Mouse (Mus musculus) CH12.LX (cell line): ENCODE data around the gene Cd164l2.

Experiments
- CHD2 ChIP-seq: IDR thresholded peaks from 2 replicates; pipeline ENCODE4 v1.6.1; 2011; ENCODE audit warnings: low read length, improper control_type of control experiment
- CTCF ChIP-seq, 2 experiments: IDR thresholded peaks in 1 of 2; conservative IDR thresholded peaks in 1 of 2; 2 replicates each; pipeline ENCODE4 v1.5.1; 2011 to 2012; ENCODE audit warnings: low read depth in 2 of 2, low read length in 2 of 2, improper control_type of control experiment in 1 of 2, inconsistent platforms in 1 of 2, mild to moderate bottlenecking in 1 of 2, moderate library complexity in 1 of 2
- ELF1 ChIP-seq: IDR thresholded peaks from 2 replicates; pipeline ENCODE4 v1.6.1; 2014; ENCODE audit warnings: low read depth, mild to moderate bottlenecking, inconsistent platforms, low read length, improper control_type of control experiment
- EP300 ChIP-seq: IDR thresholded peaks from 2 replicates; pipeline ENCODE4 v1.6.1; 2011; ENCODE audit warnings: low read length, improper control_type of control experiment
- KAT2A ChIP-seq: IDR thresholded peaks from 2 replicates; pipeline ENCODE4 v1.6.1; 2012; ENCODE audit warnings: low read length, improper control_type of control experiment, inconsistent platforms; ENCODE audit not compliant: insufficient replicate concordance
- MAX ChIP-seq: IDR thresholded peaks from 2 replicates; pipeline ENCODE4 v1.6.1; 2011; ENCODE audit warnings: low read length, improper control_type of control experiment
- MYC ChIP-seq: IDR thresholded peaks from 2 replicates; pipeline ENCODE4 v1.6.1; 2011; ENCODE audit warnings: low read depth, mild to moderate bottlenecking, improper control_type of control experiment, low read length
- POLR2A ChIP-seq: IDR thresholded peaks from 2 replicates; pipeline ENCODE4 v1.6.1; 2011; ENCODE audit warnings: low read depth, mild to moderate bottlenecking, improper control_type of control experiment, low read length
- SIN3A ChIP-seq: IDR thresholded peaks from 2 replicates; pipeline ENCODE4 v1.6.1; 2012; ENCODE audit warnings: low read length, improper control_type of control experiment, inconsistent platforms
- TCF12 ChIP-seq: IDR thresholded peaks from 2 replicates; pipeline ENCODE4 v1.6.1; 2014; ENCODE audit warnings: low read depth, mild to moderate bottlenecking, inconsistent platforms, low read length, improper control_type of control experiment
- UBTF ChIP-seq: IDR thresholded peaks from 2 replicates; pipeline ENCODE4 v1.6.1; 2012; ENCODE audit warnings: low read depth, mild to moderate bottlenecking, inconsistent platforms, low read length, improper control_type of control experiment, moderate library complexity
- ZC3H11A ChIP-seq: IDR thresholded peaks from 2 replicates; pipeline ENCODE4 v1.6.1; 2012; ENCODE audit warnings: low read depth, mild to moderate bottlenecking, inconsistent platforms, low read length, improper control_type of control experiment
- ZNF384 ChIP-seq: IDR thresholded peaks from 2 replicates; pipeline ENCODE4 v1.6.1; 2012; ENCODE audit warnings: low read depth, low read length, improper control_type of control experiment, inconsistent platforms

DNA sequence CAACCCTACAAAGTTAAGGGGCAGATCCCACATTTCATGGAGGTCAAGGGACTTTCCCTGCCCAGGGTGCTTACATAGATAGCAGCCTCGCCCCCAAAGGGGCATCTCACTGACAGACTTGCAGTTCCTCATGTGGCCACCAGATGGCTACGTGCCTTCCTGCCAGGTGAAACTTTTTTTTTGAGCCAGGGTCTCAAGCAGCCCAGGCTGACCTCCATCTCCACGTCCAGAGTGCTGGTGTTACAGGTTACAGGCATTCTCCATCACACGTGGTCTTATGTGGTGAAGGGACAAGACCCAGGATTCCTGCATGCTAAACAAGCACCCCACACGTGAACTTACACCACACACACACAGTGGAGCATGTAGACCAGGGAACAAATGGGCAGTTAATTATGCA is 5.7 kb downstream of the Cd164l2 start:
- TF ChIP-seq POLR2A (no peak), MYC (no peak), CTCF (conservative IDR thresholded peaks at IDR 0.05 in 1 of 2, IDR thresholded peaks at IDR 0.05 in 1 of 2; ENCODE audit: low read depth in 2 of 2, low read length in 2 of 2) (peak; percentile 85 to 96), ZC3H11A (no peak), SIN3A (no peak), UBTF (no peak), EP300 (no peak), ZNF384 (peak; percentile 92), TCF12 (no peak), CHD2 (no peak), ELF1 (no peak), KAT2A (no peak), MAX (no peak)
